Mouse (Mus musculus): ENCODE data around the gene Cntfr.

The Cntfr gene

GRCm38 (mm10) chr4:41696930-41697841 is at the start of gene Cntfr:
Gene Cntfr, minus strand, starts transcription at chr4:41697089.
- DNase-seq: peak; percentile 60 to 65

GRCm38 (mm10) chr4:41745021-41745420 is 48.1 kb upstream of the Cntfr start:
- no peak for DNase-seq

GRCm38 (mm10) chr4:41744131-41744530 is 47.2 kb upstream of the Cntfr start:
- no peak for DNase-seq

DNA sequence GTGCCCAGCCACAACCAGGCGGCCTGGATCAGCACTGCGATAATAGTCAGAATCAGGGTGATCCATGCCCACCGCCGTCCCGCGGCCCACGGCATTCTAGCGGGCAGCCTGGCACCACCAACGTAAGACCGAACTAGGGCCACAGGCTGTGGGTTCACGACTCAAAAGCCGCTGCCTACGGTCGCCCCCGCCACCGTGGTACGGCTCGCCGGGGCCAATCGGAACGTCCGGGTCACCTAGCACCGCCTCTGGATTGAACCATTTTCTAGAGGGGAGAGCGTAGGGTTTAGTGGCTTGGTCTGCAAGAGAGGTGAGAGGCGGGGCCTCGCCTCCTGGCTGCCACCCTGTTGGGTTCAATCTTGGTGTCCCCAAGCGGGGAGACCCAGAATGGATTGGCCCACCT is 44.3 kb upstream of the Cntfr start:
- peak; percentile 93 to 94 for DNase-seq

- peak; percentile 37 to 49 for DNase-seq
These were observed 43.7 kb upstream of the Cntfr start for GRCm38 (mm10) chr4:41740380-41741157.

DNA sequence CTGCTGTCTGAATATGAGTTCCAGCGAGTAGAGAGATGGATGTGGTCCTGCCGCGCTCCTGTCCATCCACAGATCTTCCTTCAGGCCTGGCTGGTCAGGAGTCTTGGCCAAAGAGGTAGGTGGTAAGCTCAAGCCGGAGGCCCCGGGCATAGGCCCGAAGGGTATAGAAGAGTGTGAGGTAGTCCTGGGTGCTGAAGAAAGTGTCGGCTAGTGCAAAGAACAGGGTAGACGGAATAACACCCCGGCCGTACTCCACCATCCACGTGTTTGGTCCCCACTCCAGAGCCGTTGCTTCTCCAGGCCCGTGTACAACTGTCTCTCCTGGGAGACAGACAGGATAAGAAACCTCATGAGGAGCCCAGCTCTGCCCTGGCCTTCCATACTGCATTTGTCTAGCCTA is 42.4 kb upstream of the Cntfr start:
- DNase-seq: no peak

DNA sequence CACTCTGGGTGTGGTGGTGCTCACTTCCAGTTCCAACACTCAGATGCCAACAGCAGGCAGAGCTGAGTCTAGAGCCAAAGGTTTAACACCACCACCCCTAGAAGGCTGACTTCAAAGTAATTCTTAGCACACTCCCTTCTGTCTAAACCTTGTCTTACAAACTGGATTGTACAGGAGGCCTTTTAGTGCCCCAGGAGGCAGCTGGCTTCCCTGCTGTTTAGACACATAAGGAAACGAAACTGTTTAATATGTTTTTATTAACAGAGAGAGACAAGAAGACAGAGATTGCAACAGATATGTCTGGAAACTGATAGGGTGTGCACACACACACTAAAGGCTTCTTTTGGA is 41.3 kb upstream of the Cntfr start:
- DNase-seq: no peak

GRCm38 (mm10) chr4:41737602-41738255 is 40.8 kb upstream of the Cntfr start:
- peak; percentile 76 to 80 for DNase-seq

GRCm38 (mm10) chr4:41731052-41731765 is 34.3 kb upstream of the Cntfr start, which contains the start of gene Arid3c:
Gene Arid3c, minus strand, starts transcription at chr4:41731142.
- DNase-seq: peak; percentile 61 to 74

- DNase-seq: no peak
These were observed 30.1 kb upstream of the Cntfr start for GRCm38 (mm10) chr4:41726826-41727621.

DNA sequence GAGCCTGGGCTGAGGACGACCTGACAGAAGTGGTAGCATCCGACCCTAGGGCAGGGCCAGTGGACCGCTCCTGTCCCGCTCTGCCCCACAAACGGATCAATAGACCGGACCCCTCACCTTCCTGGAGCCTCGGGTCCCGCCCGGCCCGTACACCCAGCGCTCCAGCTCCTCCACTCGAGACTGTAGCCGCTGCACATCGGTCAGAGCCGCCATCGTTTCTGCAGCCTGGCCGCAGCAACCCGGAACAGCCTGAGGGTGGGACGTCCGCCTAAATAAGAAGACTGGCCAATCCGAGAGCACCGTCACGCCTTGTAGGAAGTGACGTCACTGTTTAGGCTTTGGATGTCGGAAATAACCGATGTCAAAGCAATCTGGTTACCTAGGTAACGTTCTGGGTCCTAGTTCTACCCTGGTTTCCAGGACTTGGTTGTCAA is 26.0 kb upstream of the Cntfr start, which contains the start of gene Dctn3:
Gene Dctn3 (minus strand): TSS at position 253 of the 434 bp plus-strand sequence.
- peak; percentile 76 to 84 for DNase-seq

GRCm38 (mm10) chr4:41716834-41717233 is 19.9 kb upstream of the Cntfr start:
- no peak for DNase-seq

DNA sequence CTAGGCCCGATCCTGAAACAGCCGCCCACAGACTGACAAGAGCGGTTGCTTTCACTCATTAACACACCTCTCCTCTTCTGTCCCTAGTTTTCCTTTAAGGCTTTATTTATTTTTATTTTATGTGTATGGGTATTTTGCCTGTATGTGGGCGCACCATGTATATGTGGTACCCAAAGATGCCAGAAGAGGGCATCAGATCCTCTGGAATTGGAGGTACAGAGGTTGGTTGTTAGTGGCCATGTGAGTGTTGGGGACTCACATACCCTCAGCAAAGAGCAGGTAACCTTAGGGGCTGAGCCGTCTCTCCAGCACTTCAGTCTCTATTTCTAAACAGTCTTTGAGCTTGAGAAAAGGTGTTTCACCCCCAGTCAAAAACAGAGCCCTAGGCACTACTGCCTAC is 18.7 kb upstream of the Cntfr start:
- peak in 1 of 2 experiments; percentile 42 for DNase-seq

GRCm38 (mm10) chr4:41715082-41715481 is 18.2 kb upstream of the Cntfr start:
- DNase-seq: no peak

- DNase-seq: peak; percentile 38 to 41
These were observed 17.4 kb upstream of the Cntfr start for GRCm38 (mm10) chr4:41714276-41714675.

DNA sequence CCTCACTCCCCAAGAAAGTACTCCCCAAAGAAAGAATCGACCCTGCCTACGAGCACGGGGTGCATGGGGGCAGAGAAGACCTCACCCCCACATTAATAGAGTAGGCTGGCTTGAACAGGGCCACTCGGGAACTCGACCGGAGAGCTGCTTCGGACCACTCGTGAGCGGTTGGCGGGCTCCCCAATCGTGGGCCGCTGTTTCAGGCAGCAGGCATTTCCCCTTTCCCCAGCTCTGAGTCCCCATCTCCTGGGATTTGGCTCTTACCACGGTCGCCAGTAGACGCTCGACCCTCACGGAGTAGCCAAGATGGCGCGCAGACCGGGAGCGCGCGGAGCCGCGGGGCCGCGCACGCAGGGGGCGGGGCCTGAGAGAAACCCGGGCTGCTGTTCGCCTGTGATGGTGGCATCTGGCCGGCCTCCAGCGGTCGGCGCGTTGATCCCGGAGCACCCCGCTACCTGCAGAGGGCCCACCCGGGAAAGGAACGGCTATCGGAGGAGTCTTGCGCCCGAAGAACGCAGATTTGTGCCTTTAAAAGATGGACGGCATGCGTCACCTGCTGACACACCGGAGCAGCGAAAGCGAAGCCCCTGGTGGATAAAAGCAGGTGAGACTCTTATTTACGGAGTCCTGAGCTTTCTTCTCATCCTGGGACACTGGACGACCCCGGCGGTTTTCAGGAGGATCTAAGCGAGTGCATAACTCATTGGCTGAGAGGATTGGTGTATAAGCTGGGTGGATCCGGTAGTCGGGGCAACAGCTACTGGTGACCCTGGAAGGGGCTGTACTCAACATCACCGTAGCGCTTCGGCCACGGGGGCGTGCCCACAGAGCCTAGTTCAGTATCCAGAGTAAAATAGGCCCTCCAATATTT is 16.5 kb upstream of the Cntfr start, which contains the start of gene Rpp25l:
Gene Rpp25l (minus strand): TSS at position 338 of the 871 bp plus-strand sequence.
- peak; percentile 82 to 88 for DNase-seq

GRCm38 (mm10) chr4:41712421-41713196 is 15.7 kb upstream of the Cntfr start:
- no peak for DNase-seq

DNA sequence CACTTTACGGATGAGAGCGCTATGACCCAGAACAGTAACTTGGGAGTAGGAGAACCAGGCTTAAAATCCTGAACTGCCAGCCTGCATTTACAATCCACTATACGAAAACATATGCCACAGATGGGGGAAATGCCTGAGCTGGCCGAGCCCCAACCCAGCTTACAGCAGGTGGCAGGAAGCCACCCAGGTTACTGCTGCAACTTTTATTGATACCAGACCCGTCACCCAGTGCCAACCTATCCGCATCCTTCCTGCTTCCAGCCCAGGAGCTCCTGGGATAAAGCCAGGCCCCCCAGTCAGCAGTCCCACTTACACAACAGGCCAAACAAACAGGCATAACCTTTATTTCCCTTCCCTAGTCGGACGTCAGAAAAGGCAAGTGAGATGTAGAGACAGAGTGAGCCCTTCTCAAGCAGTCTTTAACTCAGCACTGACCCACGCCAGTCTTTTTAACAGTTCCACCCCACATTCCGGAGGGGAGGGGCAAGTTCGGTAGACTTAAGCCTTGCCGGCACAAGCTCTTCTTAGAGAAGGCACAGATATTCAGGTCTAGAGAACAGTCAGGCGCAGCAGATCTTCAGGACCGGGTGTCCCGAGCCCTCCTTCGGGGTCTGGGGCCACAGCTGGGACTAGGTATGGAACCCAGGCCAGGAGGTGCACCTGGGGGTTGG is 15.0 kb upstream of the Cntfr start:
- DNase-seq: no peak

DNA sequence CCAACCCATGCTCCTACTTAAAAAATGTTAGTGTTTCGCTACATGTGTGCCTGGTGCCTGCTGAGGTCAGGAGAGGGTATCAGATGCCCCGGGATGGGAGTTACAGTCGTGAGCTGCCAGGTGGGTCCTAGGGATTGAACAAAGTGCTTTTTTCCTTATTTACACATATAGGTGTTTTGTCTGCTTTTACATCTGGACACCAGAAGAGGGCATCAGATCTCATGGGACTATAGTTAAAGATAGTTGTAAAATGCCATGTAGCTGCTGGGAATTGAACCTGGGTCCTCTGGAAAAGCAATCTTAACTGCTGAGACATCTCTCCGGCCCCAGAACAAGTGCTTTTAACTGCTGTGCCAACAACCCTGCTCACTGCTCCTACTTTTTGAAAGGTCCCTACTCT is 13.3 kb upstream of the Cntfr start:
- DNase-seq: no peak

Measured in thymus, postnatal 36 days (tissue).